Mouse (Mus musculus) hindbrain, embryonic 12.5 days (tissue): Measurements from ENCODE around the gene Arsk. TPM values are rescaled to one million over a fixed set of nuclear protein-coding genes. Genes with fewer than 3 reads are reported as not detected.

ENCODE experiments used
- ATAC-seq: fragments of 200-750 bp; cut with Nextera tagmentation; 2 replicates; pipeline ENCODE4 v1.8.0; 2017; ENCODE audit warnings: moderate TSS enrichment; ENCODE audit not compliant: low FRiP score
- H3K27ac ChIP-seq: fragments of 300-500 bp; sonication (generic); 2 replicates; pipeline ENCODE4 v1.5.1; 2016; ENCODE audit warnings: mild to moderate bottlenecking
- H3K27me3 ChIP-seq: fragments of 300-500 bp; sonication (generic); 2 replicates; pipeline ENCODE4 v1.6.1; 2016; ENCODE audit warnings: mild to moderate bottlenecking
- H3K36me3 ChIP-seq: fragments of 300-500 bp; sonication (generic); 2 replicates; pipeline ENCODE4 v1.6.1; 2016; ENCODE audit warnings: mild to moderate bottlenecking
- H3K4me1 ChIP-seq: fragments of 300-500 bp; sonication (generic); 2 replicates; pipeline ENCODE4 v1.6.1; 2016
- H3K4me2 ChIP-seq: fragments of 300-500 bp; sonication (generic); replicated peaks from 2 replicates; pipeline ENCODE4 v1.6.1; 2016; ENCODE audit warnings: mild to moderate bottlenecking
- H3K4me3 ChIP-seq: fragments of 300-500 bp; sonication (generic); 2 replicates; pipeline ENCODE4 v1.5.1; 2016; ENCODE audit warnings: mild to moderate bottlenecking
- H3K9ac ChIP-seq: fragments of 300-500 bp; sonication (generic); 2 replicates; pipeline ENCODE4 v1.6.1; 2016; ENCODE audit warnings: mild to moderate bottlenecking, moderate library complexity
- H3K9me3 ChIP-seq: fragments of 300-500 bp; sonication (generic); replicated peaks from 2 replicates; pipeline ENCODE4 v1.6.1; 2016; ENCODE audit warnings: mild to moderate bottlenecking
- WGBS: fragments of 180-500 bp; shearing (Covaris S2); methylation state at CpG from one replicate; pipeline ENCODE4 v1.1.7; 2016; 5-methylcytosine and 5-hydroxymethylcytosine counted together
- polyA plus RNA-seq: library from polyadenylated mRNA; unstranded; fragments of >200 nt; fragmentation: Nextera tagmentation; extraction: Ambion mirVana; gene quantifications from 2 replicates; pipeline ENCODE4 v1.2.1, GENCODE M21; 2016

Arsk gene
- 4.9 and 5.5 TPM in 2 replicates for polyA plus RNA-seq

DNA sequence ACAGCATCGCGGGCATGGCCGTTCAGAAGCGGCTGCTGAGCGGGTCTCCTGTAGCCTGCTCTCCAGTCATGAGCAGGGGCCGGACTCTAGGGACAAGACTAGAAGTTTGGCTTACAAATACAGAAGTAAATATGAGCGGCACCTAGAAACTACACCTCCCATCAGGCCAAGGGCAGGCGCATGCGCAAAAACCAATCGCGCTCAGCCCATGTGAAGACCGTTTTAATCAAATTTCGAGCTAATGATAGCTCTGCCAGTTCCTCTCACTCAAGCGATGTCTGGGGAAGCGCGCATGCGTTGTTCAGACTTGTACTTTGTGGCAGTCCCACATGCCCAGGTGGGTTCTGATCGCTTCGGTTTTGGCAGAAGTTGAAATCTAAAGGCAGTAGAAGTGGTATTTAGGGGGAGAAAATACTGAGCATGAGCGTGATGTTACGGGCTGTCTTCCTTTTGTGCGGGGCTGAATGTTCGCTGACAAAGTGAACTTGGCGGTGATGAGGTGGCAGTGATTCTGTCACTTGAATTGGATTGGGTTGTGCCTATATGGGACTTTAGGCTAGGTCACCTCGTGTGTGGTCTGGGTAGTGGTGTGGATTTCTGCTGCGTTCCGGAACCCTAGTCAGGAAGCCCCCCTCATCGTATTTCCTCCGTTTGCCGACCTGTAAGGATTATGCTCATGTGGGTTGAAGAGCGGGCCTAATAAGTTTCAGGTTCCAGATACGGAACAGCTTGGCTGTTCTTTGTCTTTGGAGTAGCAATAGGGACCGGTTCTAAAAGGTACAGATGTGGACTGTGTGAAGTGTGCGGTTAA is at the start of gene Arsk, which contains the start of gene Ttc37:
Gene Arsk (minus strand): TSS at position 168 of the 811 bp plus-strand sequence.
Gene Ttc37 (plus strand): TSS at position 242 of the 811 bp plus-strand sequence.
- ATAC-seq, result peak; percentile 97
- H3K36me3 ChIP-seq, result no peaks in the 10 kb centered on the region
- H3K9ac ChIP-seq, result peak within 1 kb of the TSS; percentile 74
- no peaks in the 10 kb centered on the region for H3K9me3 ChIP-seq
- H3K4me2 ChIP-seq, result peak within 1 kb of the TSS; percentile 67
- no peaks in the 10 kb centered on the region for H3K27me3 ChIP-seq
- peak within 1 kb of the TSS; percentile 60 for H3K27ac ChIP-seq
- WGBS, result under 1% methylated on average over 34 of the region's 34 CpGs
- peaks cover 2% of the 10 kb centered on the region; the same call in 1 of the 2 replicates for H3K4me1 ChIP-seq
- peak within 1 kb of the TSS; percentile 61 for H3K4me3 ChIP-seq

DNA sequence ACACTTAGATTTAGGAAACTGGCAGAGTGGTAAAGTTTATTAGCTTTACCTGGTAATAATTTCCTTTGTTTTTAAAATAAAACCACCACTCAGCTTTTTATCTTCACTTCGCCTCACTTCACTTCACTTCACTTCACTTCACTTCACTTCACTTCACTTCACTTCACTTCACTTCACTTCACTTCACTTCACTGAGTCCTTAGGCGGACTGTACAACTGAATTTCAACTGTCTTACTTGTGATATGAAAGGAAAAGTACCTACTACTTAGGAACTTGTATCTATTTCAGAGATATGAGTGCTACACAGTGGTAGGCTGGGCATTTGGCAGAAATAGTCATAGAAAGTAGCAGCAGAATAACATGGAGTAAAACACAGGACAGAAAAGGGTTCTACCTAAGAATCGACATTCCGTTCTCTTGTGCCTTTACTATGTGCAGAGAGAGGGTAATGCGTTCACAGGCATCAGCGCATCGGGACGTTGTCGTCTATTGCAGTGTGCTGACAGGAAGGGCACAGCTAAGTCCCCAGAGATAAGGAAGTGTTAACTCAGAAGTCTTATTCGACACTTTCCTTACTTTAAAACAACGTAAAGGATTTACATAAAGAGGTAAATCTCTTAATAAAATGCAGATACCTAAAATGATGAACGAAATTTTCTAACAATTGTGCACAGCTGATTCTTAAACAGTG is 42.8 kb upstream of the Arsk start:
- 92% methylated on average over 12 of the region's 12 CpGs for WGBS
- Histone ChIP-seq H3K9me3 (no peaks in the 10 kb centered on the region), H3K4me3 (no peak overlapping the region), H3K4me2 (no peak overlapping the region), H3K36me3 (peaks cover 12% of the 10 kb centered on the region; the same call in 1 of the 2 replicates), H3K27me3 (no peaks in the 10 kb centered on the region), H3K27ac (no peak overlapping the region), H3K9ac (no peak overlapping the region), H3K4me1 (no peaks in the 10 kb centered on the region)
- no peak for ATAC-seq

DNA sequence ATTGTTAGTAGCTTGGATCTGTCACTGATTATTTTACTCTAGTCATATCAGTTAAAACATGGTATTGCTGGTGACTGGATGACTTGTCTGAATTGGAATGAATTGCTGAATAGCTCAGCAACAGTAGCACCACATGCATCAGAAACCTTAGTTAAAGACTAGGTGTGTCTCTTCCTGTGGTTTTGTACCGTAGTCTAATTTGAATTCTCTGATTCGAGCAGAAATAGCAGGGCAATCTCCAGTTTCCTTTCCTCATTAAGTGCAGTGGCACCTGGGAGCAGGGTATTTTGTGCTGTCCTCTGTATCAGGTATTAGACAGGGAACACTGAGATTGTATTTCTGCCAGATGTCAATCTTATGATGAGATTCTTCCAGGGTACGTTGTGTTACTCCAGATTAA is 40.4 kb upstream of the Arsk start:
- Histone ChIP-seq H3K4me2 (no peak overlapping the region), H3K4me3 (no peak overlapping the region), H3K4me1 (no peaks in the 10 kb centered on the region), H3K36me3 (peaks cover 30% of the 10 kb centered on the region), H3K27me3 (no peaks in the 10 kb centered on the region), H3K27ac (no peak overlapping the region), H3K9me3 (no peaks in the 10 kb centered on the region), H3K9ac (no peak overlapping the region)
- WGBS, result 90% methylated on average over 3 of the region's 3 CpGs
- no peak for ATAC-seq

DNA sequence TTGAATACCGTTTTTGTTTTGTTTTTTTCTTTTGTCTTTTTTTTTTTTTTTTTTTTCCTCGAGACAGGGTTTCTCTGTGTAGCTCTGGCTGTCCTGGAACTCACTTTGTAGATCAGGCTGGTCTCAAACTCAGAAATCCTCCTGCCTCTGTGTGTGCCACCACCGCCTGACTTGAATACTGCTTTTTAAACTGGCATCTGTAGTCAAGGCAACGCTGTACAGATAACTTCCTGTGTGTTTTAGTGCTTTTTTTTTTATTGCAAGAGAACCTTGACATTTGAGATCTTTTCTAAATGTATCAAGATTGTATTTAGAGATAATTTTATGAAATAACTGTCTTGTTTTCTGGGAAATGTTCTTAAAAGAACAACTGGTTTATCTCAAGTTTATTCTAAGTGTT is 34.0 kb upstream of the Arsk start:
- 81% methylated on average over 4 of the region's 4 CpGs for WGBS
- Histone ChIP-seq H3K4me2 (no peak overlapping the region), H3K9me3 (no peaks in the 10 kb centered on the region), H3K27ac (no peak overlapping the region), H3K4me3 (no peak overlapping the region), H3K4me1 (no peaks in the 10 kb centered on the region), H3K9ac (no peak overlapping the region), H3K27me3 (no peaks in the 10 kb centered on the region), H3K36me3 (peaks cover 50% of the 10 kb centered on the region)
- ATAC-seq, result no peak

DNA sequence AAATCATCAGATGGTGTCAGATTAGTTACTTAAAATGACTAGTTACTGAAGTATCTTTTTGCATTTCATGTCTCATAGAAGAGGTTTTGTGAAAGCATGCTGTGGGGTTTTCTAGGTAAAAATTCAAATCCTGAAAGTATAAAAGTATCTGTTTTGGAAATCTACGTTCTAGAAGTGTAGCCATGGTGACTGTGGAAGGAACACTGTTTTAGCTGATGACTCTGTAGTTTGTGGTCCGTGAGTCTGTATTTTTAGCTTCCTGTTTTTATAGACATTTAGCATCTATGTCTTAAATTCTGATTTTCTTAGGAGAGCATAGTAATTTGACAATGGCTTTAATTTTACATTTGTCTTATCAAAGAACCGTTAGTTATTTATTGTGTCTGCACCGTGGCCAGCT is 30.3 kb upstream of the Arsk start:
- Histone ChIP-seq H3K27ac (no peak overlapping the region), H3K36me3 (peaks cover 55% of the 10 kb centered on the region), H3K27me3 (no peaks in the 10 kb centered on the region), H3K4me2 (no peak overlapping the region), H3K4me3 (no peak overlapping the region), H3K4me1 (no peaks in the 10 kb centered on the region), H3K9ac (no peak overlapping the region), H3K9me3 (no peaks in the 10 kb centered on the region)
- ATAC-seq, result no peak
- WGBS, result 91% methylated on average over 4 of the region's 4 CpGs

DNA sequence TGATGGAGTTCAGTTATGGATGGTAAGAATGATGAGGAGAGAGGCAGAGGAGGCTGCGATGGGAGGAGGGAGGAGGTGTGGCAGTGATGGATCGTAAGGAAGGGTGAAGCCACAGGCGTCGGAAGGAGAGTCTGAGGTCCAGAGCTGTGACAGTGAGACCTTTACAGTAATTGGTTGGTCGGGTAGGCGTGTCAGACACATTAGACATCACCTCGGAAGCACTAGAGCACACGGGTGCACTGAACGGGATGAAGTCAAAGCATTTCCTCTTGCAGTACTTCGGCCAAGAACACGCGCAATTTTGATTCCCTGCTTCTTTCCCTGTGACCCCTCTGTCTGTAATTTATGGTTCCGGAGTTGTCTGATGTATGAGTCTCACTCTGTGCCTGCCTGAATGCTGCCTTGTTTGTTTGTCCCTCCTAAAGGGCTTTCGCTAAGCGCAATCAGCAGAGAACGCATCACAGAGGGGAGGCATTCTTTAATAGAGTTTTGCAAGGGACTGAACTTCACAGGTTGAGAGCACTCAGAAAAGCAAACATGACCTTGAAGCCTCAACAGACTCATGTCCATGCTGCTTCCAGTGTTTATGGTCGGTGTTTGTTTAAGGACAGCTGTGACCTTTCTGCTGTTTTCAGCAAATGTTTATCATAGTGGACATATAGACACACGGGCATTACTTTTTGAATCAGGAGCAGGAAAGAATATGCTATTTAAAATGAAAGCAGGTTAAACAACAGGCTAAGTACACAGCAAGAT is 10.8 kb upstream of the Arsk start:
- Histone ChIP-seq H3K36me3 (peaks cover 38% of the 10 kb centered on the region), H3K4me1 (no peaks in the 10 kb centered on the region), H3K4me3 (no peak overlapping the region), H3K9me3 (no peaks in the 10 kb centered on the region), H3K9ac (no peak overlapping the region), H3K27ac (no peak overlapping the region), H3K27me3 (no peaks in the 10 kb centered on the region), H3K4me2 (no peak overlapping the region)
- 92% methylated on average over 18 of the region's 18 CpGs for WGBS
- ATAC-seq, result no peak

DNA sequence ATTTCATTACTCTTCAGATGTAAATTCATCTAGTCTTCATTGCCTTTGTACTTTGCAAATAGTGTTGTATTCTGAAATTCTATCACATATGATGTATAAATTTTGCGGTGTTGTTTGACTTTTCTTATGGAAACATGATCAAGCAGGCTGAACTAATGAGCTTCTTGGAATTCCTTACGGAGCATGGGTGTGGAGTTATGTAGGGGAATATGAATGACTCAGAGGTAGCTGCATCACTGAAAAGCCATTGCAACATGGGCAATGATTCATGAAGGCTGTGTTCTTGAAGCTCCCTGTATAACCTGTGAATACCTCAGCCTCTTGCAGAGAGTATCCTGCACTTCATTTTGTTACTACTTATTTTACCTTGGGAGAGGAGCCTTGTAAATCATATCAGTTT is 3.5 kb upstream of the Arsk start:
- no peak overlapping the region for H3K9ac ChIP-seq
- no peaks in the 10 kb centered on the region for H3K9me3 ChIP-seq
- ATAC-seq, result no peak
- H3K36me3 ChIP-seq, result no peaks in the 10 kb centered on the region
- H3K27ac ChIP-seq, result no peak overlapping the region
- H3K4me2 ChIP-seq, result no peak overlapping the region
- no peaks in the 10 kb centered on the region for H3K27me3 ChIP-seq
- H3K4me1 ChIP-seq, result peaks cover 2% of the 10 kb centered on the region; the same call in 1 of the 2 replicates
- WGBS, result 94% methylated on average over 2 of the region's 2 CpGs
- no peak overlapping the region for H3K4me3 ChIP-seq

DNA sequence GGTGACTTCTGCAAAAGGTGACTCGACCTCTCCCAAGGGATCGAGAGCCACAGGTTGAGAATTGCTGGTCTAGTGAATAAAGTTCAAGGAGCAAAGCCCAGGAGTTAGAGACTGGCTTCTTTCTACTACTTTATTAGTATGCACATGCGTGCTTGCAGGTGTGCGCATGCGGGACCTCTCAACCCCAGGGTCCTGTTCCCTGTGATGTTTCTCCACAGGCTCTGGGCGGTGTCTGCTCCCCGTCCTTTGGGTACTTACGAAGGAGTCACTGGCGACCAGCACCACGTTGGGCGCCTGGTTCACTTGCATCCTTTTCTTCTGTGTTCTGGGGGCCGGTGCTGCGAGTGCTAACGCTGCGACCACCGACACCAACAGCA is 356 bp downstream of the Arsk start:
- ATAC-seq, result peak; percentile 91
- Histone ChIP-seq H3K4me1 (peaks cover 2% of the 10 kb centered on the region; the same call in 1 of the 2 replicates), H3K36me3 (no peaks in the 10 kb centered on the region), H3K27me3 (no peaks in the 10 kb centered on the region), H3K9ac (peak overlapping the region; percentile 74), H3K27ac (peak overlapping the region; percentile 60), H3K4me3 (peak overlapping the region; percentile 61), H3K4me2 (peak overlapping the region; percentile 52), H3K9me3 (no peaks in the 10 kb centered on the region)
- 3% methylated on average over 16 of the region's 16 CpGs for WGBS

DNA sequence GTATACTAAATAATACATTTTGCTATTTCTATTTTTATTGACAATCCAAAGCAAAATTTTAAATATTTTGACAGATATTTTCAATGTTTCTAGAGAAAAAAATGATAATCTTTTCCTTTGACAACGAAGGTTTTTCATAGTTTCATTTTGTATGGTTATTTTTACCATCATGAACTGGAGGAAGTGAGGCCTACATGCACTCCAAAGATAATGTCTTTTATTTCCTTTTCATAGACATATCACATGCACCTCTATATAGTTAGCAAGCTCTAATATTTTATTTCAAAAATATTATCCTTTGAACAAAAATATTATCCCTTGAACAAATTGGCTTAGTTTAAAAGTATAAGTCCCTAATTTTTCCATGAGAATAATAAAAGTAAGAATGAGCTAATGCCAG is 24.1 kb downstream of the Arsk start:
- ATAC-seq, result no peak
- WGBS, result 89% methylated on average over 1 of the region's 1 CpGs

DNA sequence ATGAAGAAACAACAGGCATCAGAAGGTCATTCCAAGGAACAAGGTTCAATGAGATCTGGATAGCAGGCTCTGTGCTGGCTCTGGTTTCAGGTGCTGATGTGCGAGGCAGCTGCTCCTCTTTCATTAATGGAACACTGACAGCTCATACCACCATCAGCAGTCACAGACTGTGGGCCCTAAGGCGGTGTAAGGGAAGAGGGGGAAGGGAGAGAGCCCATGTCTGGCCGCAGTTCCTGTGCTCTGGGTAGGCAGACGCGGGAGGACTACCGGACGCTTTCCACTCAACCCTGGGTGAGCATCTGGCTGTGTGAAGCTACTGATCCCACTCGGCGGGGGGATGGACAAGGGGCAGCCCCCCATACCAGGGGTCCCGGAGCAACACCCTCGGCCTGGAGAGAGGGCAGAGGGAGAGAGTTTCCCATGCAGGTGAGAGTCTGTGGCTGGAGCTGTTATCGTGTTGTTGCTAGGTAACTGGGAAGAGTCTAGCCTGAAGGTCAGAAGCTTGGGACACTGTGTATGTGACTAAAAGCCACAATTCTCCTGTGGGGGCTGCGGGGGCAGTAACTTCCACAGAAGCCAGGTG is 34.0 kb downstream of the Arsk start:
- peak; percentile 64 for ATAC-seq

More for the DNA sequence above, 24.1 kb downstream of the Arsk start:
- no peak overlapping the region for H3K4me3 ChIP-seq
- no peak overlapping the region for H3K4me2 ChIP-seq
- H3K9ac ChIP-seq, result no peak overlapping the region
- no peaks in the 10 kb centered on the region for H3K4me1 ChIP-seq
- H3K36me3 ChIP-seq, result no peaks in the 10 kb centered on the region
- no peak overlapping the region for H3K27ac ChIP-seq
- no peaks in the 10 kb centered on the region for H3K27me3 ChIP-seq
- no peaks in the 10 kb centered on the region for H3K9me3 ChIP-seq

DNA sequence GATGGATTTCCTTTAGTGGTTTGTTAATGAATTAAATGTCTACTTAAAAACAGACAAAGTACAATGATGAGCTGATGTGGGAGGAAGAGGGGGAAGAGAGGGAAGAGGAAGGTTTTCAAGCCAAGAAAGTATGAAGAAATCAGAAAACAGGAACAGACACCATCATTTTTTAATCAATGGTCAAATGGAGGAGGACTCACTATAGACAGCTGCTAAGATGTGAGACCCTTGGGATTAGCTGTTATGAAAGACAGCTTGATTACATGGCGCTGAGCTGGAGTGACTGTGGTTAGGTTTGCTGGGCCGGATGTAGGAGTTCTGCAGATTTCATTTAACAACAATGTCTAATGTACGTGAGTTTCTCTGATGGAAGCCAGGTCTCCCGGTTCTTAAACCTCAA is 34.9 kb downstream of the Arsk start:
- ATAC-seq, result no peak
- Histone ChIP-seq H3K36me3 (no peaks in the 10 kb centered on the region), H3K27ac (no peak overlapping the region), H3K4me3 (no peak overlapping the region), H3K27me3 (no peaks in the 10 kb centered on the region; the same call in 1 of the 2 replicates), H3K4me1 (no peaks in the 10 kb centered on the region), H3K9me3 (no peaks in the 10 kb centered on the region), H3K4me2 (no peak overlapping the region), H3K9ac (no peak overlapping the region)
- 85% methylated on average over 4 of the region's 4 CpGs for WGBS

More for the DNA sequence above, 34.0 kb downstream of the Arsk start:
- H3K4me2 ChIP-seq, result no peak overlapping the region
- H3K27ac ChIP-seq, result no peak overlapping the region
- no peak overlapping the region for H3K9ac ChIP-seq
- no peaks in the 10 kb centered on the region for H3K27me3 ChIP-seq
- 82% methylated on average over 13 of the region's 13 CpGs for WGBS
- H3K4me1 ChIP-seq, result no peaks in the 10 kb centered on the region
- H3K36me3 ChIP-seq, result no peaks in the 10 kb centered on the region
- H3K4me3 ChIP-seq, result no peak overlapping the region
- H3K9me3 ChIP-seq, result no peaks in the 10 kb centered on the region

DNA sequence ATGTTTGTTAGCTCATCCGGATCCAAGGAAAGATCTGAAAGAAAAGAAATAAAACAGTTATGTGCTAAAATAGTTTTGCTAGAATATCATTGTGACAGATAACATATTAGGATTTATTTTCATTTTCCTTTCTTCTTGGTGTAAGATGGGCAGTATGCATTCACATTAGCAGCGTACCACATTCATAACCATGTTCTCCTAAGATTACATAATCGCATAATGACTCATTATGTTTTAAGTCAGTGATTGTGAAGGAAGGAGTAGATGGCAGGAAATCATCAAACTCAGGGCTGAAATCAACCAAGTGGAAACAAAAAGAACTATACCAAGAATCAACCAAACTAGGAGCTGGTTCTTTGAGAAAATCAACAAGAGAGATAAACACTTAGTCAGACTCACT is 35.9 kb downstream of the Arsk start:
- Histone ChIP-seq H3K4me3 (no peak overlapping the region), H3K4me1 (no peaks in the 10 kb centered on the region), H3K27ac (no peak overlapping the region), H3K4me2 (no peak overlapping the region), H3K9ac (no peak overlapping the region), H3K27me3 (peaks cover 8% of the 10 kb centered on the region), H3K9me3 (no peaks in the 10 kb centered on the region), H3K36me3 (no peaks in the 10 kb centered on the region)
- 95% methylated on average over 3 of the region's 3 CpGs for WGBS
- no peak for ATAC-seq
